Mouse (Mus musculus): Measurements from ENCODE around the gene Ltb4r1. TPM values are rescaled to one million over a fixed set of nuclear protein-coding genes. Genes with fewer than 3 reads are reported as not detected.
"Not testable (repeated sequence)": the region's sequence is repeated elsewhere in the genome, so short reads cannot be mapped to it uniquely, and the experiment has no call there.

Gene Ltb4r1
- total and polyA plus RNA-seq, 3 experiments: 0.35 to 1.5 TPM; not detected in 1

GRCm38 (mm10) chr14:55760156-55760555 lies 5.6 kb upstream of the Ltb4r1 start:
- H3K36me3 ChIP-seq (ENCODE audit: control insufficient read depth in 1 of 2, insufficient read depth in 2 of 2, low read length in 2 of 2); H3K27me3 ChIP-seq (ENCODE audit: control insufficient read depth in 1 of 2, insufficient read depth in 2 of 2, low read length in 2 of 2); H3K9me3 ChIP-seq (replicated peaks; ENCODE audit: insufficient read depth, low read length); H3K4me3 ChIP-seq (ENCODE audit: control insufficient read depth in 1 of 2, insufficient read depth in 1 of 2, low read depth in 2 of 2, low read length in 2 of 2); H3K79me2 ChIP-seq (ENCODE audit: control insufficient read depth, insufficient read depth, low read length, poor library complexity); H3K9ac ChIP-seq (ENCODE audit: control insufficient read depth, low read depth, low read length, poor library complexity, severe bottlenecking); H3K27ac ChIP-seq (ENCODE audit: control insufficient read depth, low read depth, low read length): not testable (repeated sequence)
- TF ChIP-seq SMC3 (IDR thresholded peaks at IDR 0.05; ENCODE audit: low read depth, low read length): peak; percentile 69
- peak; percentile 67 for TF ChIP-seq RAD21 (IDR thresholded peaks at IDR 0.05; ENCODE audit: low read depth, low read length)
- peak; percentile 62 for TF ChIP-seq ZC3H11A (IDR thresholded peaks at IDR 0.05; ENCODE audit: low read depth, low read length)
- TF ChIP-seq BHLHE40 (IDR thresholded peaks at IDR 0.05; ENCODE audit: borderline replicate concordance, low read depth, low read length): 0 out of 2 replicates have a peak, but pooled peaks have one; percentile 23
- TF ChIP-seq MXI1 (IDR thresholded peaks at IDR 0.05; ENCODE audit: low read depth, low read length): 0 out of 2 replicates have a peak, but pooled peaks have one; percentile 22
- TF ChIP-seq CTCF (IDR thresholded peaks at IDR 0.05 in 2 of 3, conservative IDR thresholded peaks at IDR 0.05 in 1 of 3; ENCODE audit: control insufficient read depth in 1 of 3, insufficient read depth in 1 of 3, low read depth in 2 of 3, low read length in 3 of 3, poor library complexity in 1 of 3, severe bottlenecking in 1 of 3): peak; percentile 63 to 75 (median 66); a peak in 5 of 6 replicates
- TF ChIP-seq HCFC1 (IDR thresholded peaks at IDR 0.05; ENCODE audit: low read depth, low read length): 0 out of 2 replicates have a peak, but pooled peaks have one; percentile 35
- 0 out of 2 replicates have a peak, but pooled peaks have one; percentile 31 for TF ChIP-seq SIN3A (IDR thresholded peaks at IDR 0.05; ENCODE audit: low read length)
- peak; percentile 62 for TF ChIP-seq NRF1 (IDR thresholded peaks at IDR 0.05; ENCODE audit: insufficient read depth, low read depth, low read length, poor library complexity, severe bottlenecking)
- TF ChIP-seq ZMIZ1 (IDR thresholded peaks at IDR 0.05; ENCODE audit: low read depth, low read length): 0 out of 2 replicates have a peak, but pooled peaks have one; percentile 20
- H3K4me1 ChIP-seq (ENCODE audit: control insufficient read depth in 1 of 2, insufficient read depth in 2 of 2, low read length in 2 of 2): peaks cover 6 to 19% of the 10 kb centered on the region in 2 experiments
- DNase-seq (ENCODE audit: low read depth, low spot score): peak; percentile 75

- H3K36me3 ChIP-seq (ENCODE audit: control insufficient read depth in 1 of 2, insufficient read depth in 2 of 2, low read length in 2 of 2): peaks cover 0 to 5% of the 10 kb centered on the region in 2 experiments; a peak in 2 of 4 replicates
- DNase-seq (ENCODE audit: low read depth, low spot score): no peak
- TF ChIP-seq POLR2A (IDR thresholded peaks at IDR 0.05; ENCODE audit: control insufficient read depth in 1 of 2, insufficient read depth in 1 of 2, low read depth in 1 of 2, low read length in 2 of 2, poor library complexity in 1 of 2) (0 out of 4 replicates have a peak, but pooled peaks of 1 of the 2 experiments have one; percentile 20), MEF2A (IDR thresholded peaks at IDR 0.05; ENCODE audit: extremely low read depth, insufficient replicate concordance, low read depth, low read length, poor library complexity, severe bottlenecking) (no peak)
- H3K9ac ChIP-seq (ENCODE audit: control insufficient read depth, low read depth, low read length, poor library complexity, severe bottlenecking): no peak within 1 kb of the TSS
- no peaks in the 10 kb centered on the region for H3K79me2 ChIP-seq (ENCODE audit: control insufficient read depth, insufficient read depth, low read length, poor library complexity)
- no peaks in the 10 kb centered on the region for H3K9me3 ChIP-seq (replicated peaks; ENCODE audit: insufficient read depth, low read length)
- no peak within 1 kb of the TSS for H3K27ac ChIP-seq (ENCODE audit: control insufficient read depth, low read depth, low read length)
- H3K4me3 ChIP-seq (ENCODE audit: control insufficient read depth in 1 of 2, insufficient read depth in 1 of 2, low read depth in 2 of 2, low read length in 2 of 2): no peak within 1 kb of the TSS
- H3K27me3 ChIP-seq (ENCODE audit: control insufficient read depth in 1 of 2, insufficient read depth in 2 of 2, low read length in 2 of 2): no peaks in the 10 kb centered on the region
- peaks cover 6 to 24% of the 10 kb centered on the region in 2 experiments for H3K4me1 ChIP-seq (ENCODE audit: control insufficient read depth in 1 of 2, insufficient read depth in 2 of 2, low read length in 2 of 2)
Observed at GRCm38 (mm10) chr14:55761163-55761562, 4.6 kb upstream of the Ltb4r1 start, which contains the start of gene Ltb4r2. TSS of gene Ltb4r2 (plus strand) at chr14:55761428.

Measured in MEL (cell line).